Mouse (Mus musculus): ENCODE results near the gene Was. TPM values are rescaled to one million over a fixed set of nuclear protein-coding genes. Genes with fewer than 3 reads are reported as not detected.

Was gene
- polyA plus RNA-seq, 1 experiment from 2014 or later: 139 TPM

Other genes starting within 250 kb of the Was start
- gene Otud5, start 249.1 kb downstream of the Was start, polyA plus RNA-seq (2018): 38.8 to 69.0 TPM (median 61.3 TPM) in 3 replicates
- gene Pim2, start 212.2 kb downstream of the Was start, polyA plus RNA-seq (2018): 1.5 to 2.0 TPM (median 1.6 TPM) in 3 replicates
- gene Slc35a2, start 206.5 kb downstream of the Was start, polyA plus RNA-seq (2018): 10.3 to 26.7 TPM (median 19.8 TPM) in 3 replicates
- 46.6 to 136 TPM (median 62.4 TPM) in 3 replicates for gene Pqbp1, start 191.2 kb downstream of the Was start, polyA plus RNA-seq (2018)
- 7.5 to 12.2 TPM (median 10.3 TPM) in 3 replicates for gene Timm17b, start 191.1 kb downstream of the Was start, polyA plus RNA-seq (2018)
- not detected in 3 replicates for gene Gm10491, start 182.7 kb downstream of the Was start, polyA plus RNA-seq (2018)
- gene Gm10490, start 181.0 kb downstream of the Was start, polyA plus RNA-seq (2018): not detected in 3 replicates
- gene Pcsk1n, start 170.7 kb downstream of the Was start, polyA plus RNA-seq (2018): not detected in 3 replicates
- not detected in 3 replicates for gene Eras, start 161.9 kb downstream of the Was start, polyA plus RNA-seq (2018)
- gene Hdac6, start 142.6 kb downstream of the Was start, polyA plus RNA-seq (2018): 6.9 to 9.1 TPM (median 7.1 TPM) in 3 replicates
- gene Gata1, start 112.4 kb downstream of the Was start, polyA plus RNA-seq (2018): 0.14 TPM in 1 of 3 replicates, not detected in the others
- gene Glod5, start 72.0 kb downstream of the Was start, polyA plus RNA-seq (2018): not detected in 3 replicates
- 9.2 to 19.9 TPM (median 11.6 TPM) in 3 replicates for gene Suv39h1, start 15.7 kb downstream of the Was start, polyA plus RNA-seq (2018)
- gene Wdr13, start 42.4 kb upstream of the Was start, polyA plus RNA-seq (2018): 19.0 to 31.3 TPM (median 22.7 TPM) in 3 replicates
- 335 to 573 TPM (median 513 TPM) in 3 replicates for gene Rbm3, start 55.4 kb upstream of the Was start, polyA plus RNA-seq (2018)
- gene Tbc1d25, start 85.7 kb upstream of the Was start, polyA plus RNA-seq (2018): 5.8 to 6.8 TPM (median 6.5 TPM) in 3 replicates
- 45.9 to 52.0 TPM (median 47.6 TPM) in 3 replicates for gene Ebp, start 103.0 kb upstream of the Was start, polyA plus RNA-seq (2018)
- 0.90 to 1.2 TPM (median 0.98 TPM) in 3 replicates for gene Porcn, start 116.0 kb upstream of the Was start, polyA plus RNA-seq (2018)
- gene Ftsj1, start 161.9 kb upstream of the Was start, polyA plus RNA-seq (2018): 8.2 to 10.3 TPM (median 8.3 TPM) in 3 replicates
- not detected in 3 replicates for gene Slc38a5, start 180.6 kb upstream of the Was start, polyA plus RNA-seq (2018)
- not detected in 3 replicates for gene Ssxb10, start 236.9 kb upstream of the Was start, polyA plus RNA-seq (2018)

Measured in macrophage (primary cell).